Comparison of ENCODE assay signal across 9 mouse cellular contexts in the genomic region with DNA sequence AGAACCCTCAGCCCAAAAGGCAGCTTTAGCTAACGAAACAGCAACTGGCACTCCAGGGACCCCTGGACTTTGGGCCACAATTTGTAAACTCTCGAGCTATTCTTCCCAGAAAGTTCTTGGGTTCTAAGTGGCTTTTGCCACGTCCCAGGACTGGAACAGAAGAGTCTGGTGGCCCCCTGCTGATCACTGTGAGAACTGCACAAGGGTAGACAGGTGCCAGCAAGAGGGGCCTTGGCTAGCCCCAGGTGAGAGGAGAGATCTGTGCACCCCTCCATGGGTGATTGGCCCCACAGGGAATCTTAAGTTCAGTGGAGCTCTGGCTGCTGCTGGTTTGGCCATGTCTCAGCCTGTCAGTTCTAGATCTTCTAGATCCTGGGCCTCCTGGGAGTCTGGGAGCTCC. TPM values are rescaled to one million over a fixed set of nuclear protein-coding genes. Genes with fewer than 3 reads are reported as not detected.
DNase-seq lines count a peak whose midpoint lies in the region; ATAC-seq and TF ChIP-seq lines count a peak whose summit lies in the region.
"Had no signal": no experiment of that assay in that cellular context is flagged by ENCODE, and none has a peak within 500 bp of the region (broad histone marks: within the 10 kb centered on the region; RNA-seq: fewer than 3 reads in every experiment).

No protein-coding gene starts in this region.

- ATAC-seq in liver, embryonic 12.5 days: no peak
- ATAC-seq in liver, embryonic 14.5 days (ENCODE audit: insufficient read depth): no peak

- TF ChIP-seq POLR2A in olfactory bulb, adult 2 months (IDR thresholded peaks at IDR 0.05; ENCODE audit: insufficient read depth, low read depth, low read length): no peak

- TF ChIP-seq EP300 in liver, embryonic 14.5 days (IDR thresholded peaks at IDR 0.05; ENCODE audit: low read depth): no peak

- TF ChIP-seq CTCF in liver, embryonic 14.5 days (IDR thresholded peaks at IDR 0.05; ENCODE audit: low read depth): peak; percentile 80
- TF ChIP-seq CTCF in olfactory bulb, adult 2 months (IDR thresholded peaks at IDR 0.05; ENCODE audit: insufficient read depth, low read depth, low read length): peak; percentile 37

- peaks cover 3% of the 10 kb centered on the region for H3K4me1 ChIP-seq in liver, embryonic 12.5 days
- H3K4me1 ChIP-seq in liver, embryonic 14.5 days (replicated peaks; ENCODE audit: control insufficient read depth in 2 of 2, insufficient read depth in 2 of 2, low read length in 1 of 2): no peaks in the 10 kb centered on the region
- H3K4me1 ChIP-seq in olfactory bulb, adult 2 months (ENCODE audit: control insufficient read depth, insufficient read depth, low read length): peaks cover 2% of the 10 kb centered on the region

- H3K27ac ChIP-seq in liver, embryonic 12.5 days: no peak overlapping the region
- no peak overlapping the region for H3K27ac ChIP-seq in liver, embryonic 14.5 days
- no peak overlapping the region for H3K27ac ChIP-seq in olfactory bulb, adult 2 months (ENCODE audit: insufficient read depth, low read depth, low read length)
- H3K27ac ChIP-seq: embryonic facial prominence, embryonic 12.5 days had no signal

- peak; percentile 67 for DNase-seq in liver
- peak; percentile 33 for DNase-seq in cerebellum, adult 9-11 months
- peak; percentile 69 to 77 for DNase-seq in frontal cortex, postnatal 36 days (ENCODE audit: low spot score in 2 of 2)
- peak; percentile 38 to 72 for DNase-seq in kidney, adult 8-10 months
- DNase-seq in liver, embryonic 14.5 days (ENCODE audit: low read depth in 3 of 3, low spot score in 3 of 3): peak; percentile 17 to 33 (median 23)
- DNase-seq in thymus, postnatal 14 days: peak; percentile 70

- H3K9me3 ChIP-seq in liver, embryonic 12.5 days (replicated peaks): no peaks in the 10 kb centered on the region
- no peaks in the 10 kb centered on the region for H3K9me3 ChIP-seq in liver, embryonic 14.5 days (ENCODE audit: control insufficient read depth, low read length)
- H3K9me3 ChIP-seq: embryonic facial prominence, embryonic 12.5 days had no signal

- H3K4me3 ChIP-seq in liver, embryonic 12.5 days: no peak overlapping the region
- no peak overlapping the region for H3K4me3 ChIP-seq in liver, embryonic 14.5 days (ENCODE audit: insufficient read depth in 1 of 2, low read depth in 2 of 2, low read length in 2 of 2)
- H3K4me3 ChIP-seq in olfactory bulb, adult 2 months (ENCODE audit: insufficient read depth, low read depth, low read length): no peak overlapping the region
- H3K4me3 ChIP-seq: embryonic facial prominence, embryonic 12.5 days had no signal

- no peak overlapping the region for H3K4me2 ChIP-seq in liver, embryonic 12.5 days
- H3K4me2 ChIP-seq in liver, embryonic 14.5 days (ENCODE audit: low read depth): no peak overlapping the region
- H3K4me2 ChIP-seq: embryonic facial prominence, embryonic 12.5 days had no signal

- H3K27me3 ChIP-seq in liver, embryonic 12.5 days (replicated peaks): no peaks in the 10 kb centered on the region
- no peaks in the 10 kb centered on the region for H3K27me3 ChIP-seq in liver, embryonic 14.5 days (ENCODE audit: control insufficient read depth, insufficient read depth, low read length)
- H3K27me3 ChIP-seq: embryonic facial prominence, embryonic 12.5 days had no signal

- H3K9ac ChIP-seq in liver, embryonic 12.5 days: no peak overlapping the region
- no peak overlapping the region for H3K9ac ChIP-seq in liver, embryonic 14.5 days (replicated peaks)
- H3K9ac ChIP-seq: embryonic facial prominence, embryonic 12.5 days had no signal

- peaks cover 8% of the 10 kb centered on the region; the same call in 1 of the 2 replicates for H3K36me3 ChIP-seq in liver, embryonic 12.5 days
- H3K36me3 ChIP-seq in liver, embryonic 14.5 days (replicated peaks; ENCODE audit: control insufficient read depth, insufficient read depth, low read depth): no peaks in the 10 kb centered on the region

- 11% methylated on average over 3 of the region's 3 CpGs for WGBS in liver, embryonic 12.5 days (ENCODE audit: insufficient replicate concordance)
- 14% methylated on average over 3 of the region's 3 CpGs for WGBS in liver, embryonic 14.5 days (ENCODE audit: insufficient replicate concordance)
- WGBS in olfactory bulb, adult 2 months: 15% methylated on average over 3 of the region's 3 CpGs

RNA-seq across cellular contexts. Expression of a gene that starts 48.6 kb away (rescaled TPM):
- 0.14 TPM in 1 of 2 replicates, not detected in the other for polyA plus RNA-seq in liver, embryonic 12.5 days (2016; fragmentation: Nextera tagmentation; extraction: Ambion mirVana)
- not detected in 2 replicates for polyA plus RNA-seq in liver, embryonic 14.5 days (2012; rRNA removed)
- not detected in 2 replicates for polyA plus RNA-seq in liver, embryonic 14.5 days (2014; fragmentation: Nextera tagmentation; extraction: Ambion mirVana)
- polyA plus RNA-seq in olfactory bulb, adult 2 months (2012; ENCODE audit: insufficient read depth, insufficient read length, low replicate concordance, missing spikeins): not detected in 2 replicates
- polyA plus RNA-seq: embryonic facial prominence, embryonic 12.5 days had no signal

Comparison
In these comparisons a context has a peak if more than half of its experiments do, and no peak if none do; other contexts are left out.
1. DNase-seq: peak in every context shown above with its lines; median percentile 73 in frontal cortex, postnatal 36 days; 70 in thymus, postnatal 14 days; 67 in liver; 55 in kidney, adult 8-10 months; 33 in cerebellum, adult 9-11 months; 23 in liver, embryonic 14.5 days.